Mouse (Mus musculus) thymus, adult 2 months (tissue): ENCODE data around the gene Adamts9.

Experiments
- CTCF ChIP-seq: fragments of 200-500 bp; IDR thresholded peaks from 2 replicates; pipeline ENCODE4 v1.5.1; 2012; ENCODE audit warnings: mild to moderate bottlenecking, control low read depth, low read length, moderate library complexity, borderline replicate concordance; ENCODE audit not compliant: control insufficient read depth, poor library complexity, insufficient read depth; ENCODE audit errors: extremely low read depth
- POLR2A ChIP-seq: fragments of 200-500 bp; IDR thresholded peaks from 2 replicates; pipeline ENCODE4 v1.6.1; 2012; ENCODE audit warnings: mild to moderate bottlenecking, low read length, control low read depth, moderate library complexity; ENCODE audit not compliant: control insufficient read depth, poor library complexity, insufficient read depth; ENCODE audit errors: extremely low read depth

DNA sequence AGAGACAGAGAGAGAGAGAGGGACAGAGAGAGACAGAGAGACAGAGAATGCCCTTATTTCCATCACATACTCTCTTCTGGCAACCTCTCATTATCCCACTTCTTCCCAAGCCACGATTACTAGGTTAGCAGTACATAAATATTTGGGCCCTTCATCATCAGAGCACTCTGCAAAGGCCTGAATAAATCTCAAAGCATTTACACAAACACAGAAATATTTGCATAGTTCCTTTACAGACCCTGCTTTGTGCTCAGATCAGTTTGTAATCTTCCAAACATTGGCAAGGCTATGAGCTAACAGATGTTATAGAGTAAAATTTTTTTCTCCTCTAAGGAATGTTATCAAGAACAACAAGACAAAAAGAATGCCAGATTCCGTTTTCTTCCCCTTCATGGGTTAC lies 38.8 kb downstream of the Adamts9 start:
- TF ChIP-seq CTCF = no peak
- TF ChIP-seq POLR2A = no peak
